Mouse (Mus musculus) liver, embryonic 14.5 days (tissue): ENCODE results near the gene Igf2bp3. TPM values are rescaled to one million over a fixed set of nuclear protein-coding genes. Genes with fewer than 3 reads are reported as not detected.
A peak's percentile ranks its signal among the peaks of the same experiment; 100 is the strongest.

ENCODE experiments used
- ATAC-seq: fragments of 200-750 bp; cut with Nextera tagmentation; 2 replicates; pipeline ENCODE4 v1.8.0; 2017; ENCODE audit warnings: moderate number of reproducible peaks, mild to moderate bottlenecking, moderate library complexity; ENCODE audit not compliant: insufficient read depth
- DNase-seq, 3 experiments: peaks; one replicate each; pipeline ENCODE4 v3.0.0-alpha.2; 2012 to 2013; ENCODE audit warnings: low read depth in 3 of 3, low spot score in 3 of 3
- H3K27ac ChIP-seq: fragments of 300-500 bp; sonication (generic); 2 replicates; pipeline ENCODE4 v1.5.1; 2014; ENCODE audit warnings: moderate library complexity, mild to moderate bottlenecking, control low read depth, inconsistent platforms
- H3K27me3 ChIP-seq: fragments of 300-500 bp; sonication (generic); 2 replicates; pipeline ENCODE4 v1.6.1; 2014; ENCODE audit warnings: mild to moderate bottlenecking, low read length, moderate library complexity; ENCODE audit not compliant: control insufficient read depth, insufficient read depth
- H3K36me3 ChIP-seq: fragments of 300-500 bp; sonication (generic); replicated peaks from 2 replicates; pipeline ENCODE4 v1.6.1; 2014; ENCODE audit warnings: low read depth; ENCODE audit not compliant: control insufficient read depth, insufficient read depth
- H3K4me1 ChIP-seq, 2 experiments: fragments of 200-500 bp in 1 of 2; fragments of 300-500 bp in 1 of 2; sonication (generic) in 1 of 2; replicated peaks; 2 replicates each; pipeline ENCODE4 v1.6.1; 2012 to 2014; ENCODE audit warnings: antibody characterized with exemption in 1 of 2, inconsistent platforms in 1 of 2, low read length in 1 of 2; ENCODE audit not compliant: control insufficient read depth in 2 of 2, insufficient read depth in 2 of 2
- H3K4me2 ChIP-seq: fragments of 300-500 bp; sonication (generic); 2 replicates; pipeline ENCODE4 v1.6.1; 2014; ENCODE audit warnings: low read depth, mild to moderate bottlenecking, control low read depth, moderate library complexity
- H3K4me3 ChIP-seq, 2 experiments: fragments of 200-500 bp in 1 of 2; fragments of 300-500 bp in 1 of 2; sonication (generic) in 1 of 2; 2 replicates each; pipeline ENCODE4 v1.5.1; 2012 to 2014; ENCODE audit warnings: low read depth in 2 of 2, low read length in 2 of 2, mild to moderate bottlenecking in 2 of 2, control low read depth in 1 of 2, inconsistent platforms in 1 of 2, moderate library complexity in 1 of 2; ENCODE audit not compliant: insufficient read depth in 1 of 2
- H3K9ac ChIP-seq: fragments of 300-500 bp; sonication (generic); replicated peaks from 2 replicates; pipeline ENCODE4 v1.6.1; 2014; ENCODE audit warnings: mild to moderate bottlenecking, control low read depth, moderate library complexity
- H3K9me3 ChIP-seq: fragments of 300-500 bp; sonication (generic); 2 replicates; pipeline ENCODE4 v1.6.1; 2016; ENCODE audit warnings: low read length, mixed read lengths; ENCODE audit not compliant: control insufficient read depth
- CTCF ChIP-seq: IDR thresholded peaks from 2 replicates; pipeline ENCODE4 v1.5.1; 2016; ENCODE audit warnings: antibody characterized with exemption, low read depth, control low read depth
- EP300 ChIP-seq: IDR thresholded peaks from 2 replicates; pipeline ENCODE4 v1.6.1; 2016; ENCODE audit warnings: antibody characterized with exemption, low read depth
- WGBS: fragments of 180-500 bp; shearing (Covaris S2); extraction: QIAGEN DNeasy Blood & Tissue Kit; methylation state at CpG from one replicate; pipeline ENCODE4 v1.1.7; 2014; ENCODE audit not compliant: insufficient replicate concordance; 5-methylcytosine and 5-hydroxymethylcytosine counted together
- polyA plus RNA-seq, 2 experiments: library from polyadenylated mRNA; depleted of rRNA in 1 of 2; stranded (reverse) in 1 of 2; unstranded in 1 of 2; fragments of >200 nt; fragmentation: Nextera tagmentation in 1 of 2; extraction: Ambion mirVana in 1 of 2; gene quantifications; 2 replicates each; pipeline versions ENCODE4 v1.2.1 to v1.2.3; 2012 to 2014

Igf2bp3 gene
- polyA plus RNA-seq, 2 experiments: 7.6 to 14.0 TPM

DNA sequence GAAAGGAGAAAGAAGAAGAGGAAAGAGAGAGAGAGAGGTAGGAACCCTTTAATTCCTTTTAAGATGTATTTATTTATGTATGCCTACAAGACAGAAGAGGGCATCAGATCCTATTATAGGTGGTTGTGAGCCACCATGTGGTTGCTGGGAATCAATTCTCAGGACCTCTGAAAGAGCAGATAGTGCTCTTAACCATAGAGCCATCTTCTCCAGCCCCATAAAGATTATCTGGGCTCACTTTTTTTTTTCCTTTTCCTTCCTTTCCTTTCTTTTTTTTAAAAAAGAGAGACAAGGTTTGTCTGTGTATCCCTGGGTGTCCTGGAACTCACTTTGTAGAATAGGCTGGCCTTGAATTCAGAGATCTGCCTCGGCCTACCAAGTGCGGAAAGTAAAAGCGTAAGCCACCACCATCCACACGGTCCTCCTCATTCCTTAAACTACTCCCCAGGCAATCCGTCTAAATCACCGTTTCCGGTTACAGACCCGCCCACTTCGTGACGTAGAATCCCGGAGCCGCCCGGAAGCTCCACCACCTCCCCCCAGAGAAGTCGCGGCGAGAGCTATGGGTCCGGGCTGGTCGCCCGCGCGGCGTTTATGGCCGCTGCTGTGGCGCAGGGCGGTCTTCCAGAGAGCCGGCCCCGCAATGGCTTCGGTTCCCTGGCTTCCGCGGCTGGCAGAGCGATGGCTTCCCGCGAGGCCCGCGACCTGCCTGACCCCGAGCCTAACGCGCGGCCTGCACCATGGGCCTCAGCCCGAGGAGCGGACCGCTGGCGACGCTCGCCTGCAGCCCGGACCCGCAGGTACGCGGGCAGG, 141.2 kb downstream of the Igf2bp3 start, which contains the start of gene Malsu1:
Gene Malsu1 (plus strand): TSS at position 492 of the 813 bp plus-strand sequence.
- WGBS: under 1% methylated on average over 49 of the region's 49 CpGs
- H3K9ac ChIP-seq: peak within 1 kb of the TSS; percentile 69
- no peaks in the 10 kb centered on the region for H3K27me3 ChIP-seq
- peak within 1 kb of the TSS; percentile 78 for H3K4me2 ChIP-seq
- no peaks in the 10 kb centered on the region for H3K9me3 ChIP-seq
- TF ChIP-seq EP300 (no peak), CTCF (no peak)
- ATAC-seq: peak; percentile 92
- H3K4me3 ChIP-seq: peak within 1 kb of the TSS; percentile 81 to 83
- peaks cover 8% of the 10 kb centered on the region in 2 experiments for H3K4me1 ChIP-seq
- DNase-seq: peak; percentile 81 to 85 (median 84)
- no peaks in the 10 kb centered on the region for H3K36me3 ChIP-seq
- H3K27ac ChIP-seq: peak within 1 kb of the TSS; percentile 21; the same call in 1 of the 2 replicates

DNA sequence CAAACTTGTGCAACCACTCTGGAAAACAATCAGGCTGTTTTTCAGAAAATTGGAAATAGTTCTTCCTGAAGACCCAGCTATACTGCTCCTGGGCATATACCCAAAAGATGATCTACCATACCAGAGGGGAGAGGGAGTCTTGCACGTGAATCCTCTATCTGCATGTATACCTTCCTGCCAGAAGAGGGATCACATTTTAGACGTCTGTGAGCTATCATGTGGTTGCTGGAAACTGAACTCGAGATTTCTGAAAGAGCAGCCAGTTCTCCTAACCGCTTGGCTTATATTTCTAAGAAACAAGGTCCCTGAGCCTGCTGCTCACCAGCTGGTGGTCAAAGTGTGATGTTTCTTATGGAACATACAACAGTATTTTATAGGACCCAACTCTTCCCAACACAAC, 146.4 kb downstream of the Igf2bp3 start:
- Histone ChIP-seq H3K4me2 (no peak overlapping the region), H3K36me3 (no peaks in the 10 kb centered on the region), H3K27me3 (no peaks in the 10 kb centered on the region), H3K4me3 (no peak overlapping the region), H3K27ac (no peak overlapping the region), H3K9me3 (no peaks in the 10 kb centered on the region), H3K4me1 (peaks cover 0 to 5% of the 10 kb centered on the region in 2 experiments; a peak in 3 of 4 replicates), H3K9ac (no peak overlapping the region)
- ATAC-seq: no peak
- no peak for TF ChIP-seq CTCF
- no peak for TF ChIP-seq EP300
- DNase-seq: no peak
- 26% methylated on average over 4 of the region's 4 CpGs for WGBS

DNA sequence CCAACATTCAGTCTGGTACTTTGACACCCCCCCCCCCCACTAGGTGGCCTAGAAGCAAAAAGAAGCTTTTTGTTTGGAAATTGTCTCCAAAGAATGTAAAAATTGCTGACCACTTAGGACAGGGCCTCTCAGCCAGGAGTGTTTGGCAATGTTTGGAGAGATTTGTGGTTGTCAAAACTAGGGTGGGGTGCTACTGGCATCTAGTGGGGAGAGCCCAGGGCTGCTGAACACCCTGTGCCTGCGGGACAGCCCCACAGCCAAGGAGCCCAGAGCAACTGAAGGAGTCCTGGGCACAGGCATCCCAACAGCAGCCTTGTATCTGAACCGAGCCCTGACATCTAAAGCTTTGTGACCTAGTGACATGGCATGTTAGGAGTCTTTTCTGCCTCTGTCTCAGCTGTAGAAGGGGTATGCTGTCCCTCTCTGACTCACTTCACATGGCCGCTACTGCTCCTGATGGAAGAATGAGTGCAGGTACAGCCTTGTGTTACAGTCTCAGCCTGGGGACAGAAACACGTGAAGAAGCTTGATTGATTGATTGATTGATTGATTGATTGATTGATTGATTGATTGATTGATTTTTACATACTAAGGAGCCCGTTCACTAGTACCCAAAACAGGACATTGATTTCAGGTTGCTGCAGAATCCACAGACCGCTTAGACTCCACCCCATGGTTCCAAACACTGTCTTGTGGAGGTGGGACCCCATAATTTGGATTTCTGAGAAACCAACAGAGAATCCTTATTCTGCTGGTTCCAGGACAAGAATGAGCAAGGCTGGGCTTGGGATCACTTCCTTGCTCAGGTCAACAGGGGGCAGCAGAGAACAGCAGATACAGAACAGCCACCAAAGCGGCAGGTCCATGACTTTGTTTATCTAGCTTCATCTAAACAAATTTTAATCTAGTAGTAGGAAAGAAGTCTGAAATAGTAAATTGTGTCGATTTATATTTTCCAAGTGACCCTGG, 157.4 kb downstream of the Igf2bp3 start:
- no peak overlapping the region for H3K4me2 ChIP-seq
- no peak overlapping the region for H3K9ac ChIP-seq
- no peak overlapping the region for H3K4me3 ChIP-seq
- DNase-seq: peak; percentile 26 to 49 (median 36)
- 31% methylated on average over 8 of the region's 8 CpGs for WGBS
- no peaks in the 10 kb centered on the region for H3K36me3 ChIP-seq
- H3K4me1 ChIP-seq: no peaks in the 10 kb centered on the region
- TF ChIP-seq EP300 (no peak), CTCF (peak; percentile 88)
- no peak overlapping the region for H3K27ac ChIP-seq
- H3K9me3 ChIP-seq: no peaks in the 10 kb centered on the region
- H3K27me3 ChIP-seq: no peaks in the 10 kb centered on the region
- ATAC-seq: no peak

DNA sequence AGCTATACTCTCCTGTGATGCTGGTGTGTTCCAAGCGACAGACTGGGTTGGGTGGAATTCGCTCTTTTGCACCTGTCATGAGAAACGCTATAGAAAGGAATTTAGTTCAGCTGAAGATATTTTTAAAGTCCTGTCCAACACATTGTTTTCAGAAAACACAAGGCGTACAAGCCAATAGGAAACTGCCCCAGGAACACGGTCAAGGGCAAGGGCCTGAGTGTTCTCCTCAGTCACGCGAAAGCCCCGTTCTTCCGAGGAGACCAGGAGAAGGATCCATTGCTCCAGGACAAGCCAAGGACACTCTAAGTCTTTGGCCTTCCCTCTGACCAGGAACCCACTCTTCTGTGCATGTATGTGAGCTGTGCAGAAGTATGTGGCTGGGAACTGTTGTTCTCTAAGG, 158.7 kb downstream of the Igf2bp3 start:
- WGBS: 74% methylated on average over 9 of the region's 9 CpGs
- TF ChIP-seq CTCF (no peak), EP300 (no peak)
- DNase-seq: no peak
- Histone ChIP-seq H3K9ac (no peak overlapping the region), H3K27me3 (no peaks in the 10 kb centered on the region), H3K4me1 (no peaks in the 10 kb centered on the region), H3K9me3 (no peaks in the 10 kb centered on the region), H3K4me2 (no peak overlapping the region), H3K36me3 (no peaks in the 10 kb centered on the region), H3K27ac (no peak overlapping the region), H3K4me3 (no peak overlapping the region)
- ATAC-seq: no peak
